Mouse (Mus musculus) E14TG2a.4 (cell line): ENCODE data around the gene Kcnab1.

Source experiments
- H3K27me3 ChIP-seq: 2 replicates; pipeline ENCODE4 v1.6.1; 2014; ENCODE audit warnings: low read length, control low read depth; ENCODE audit not compliant: insufficient read depth
- H3K36me3 ChIP-seq: 2 replicates; pipeline ENCODE4 v1.6.1; 2014; ENCODE audit warnings: low read length, control low read depth; ENCODE audit not compliant: insufficient read depth
- H3K4me1 ChIP-seq: replicated peaks from 2 replicates; pipeline ENCODE4 v1.6.1; 2014; ENCODE audit warnings: low read depth, low read length, control low read depth
- H3K4me3 ChIP-seq: replicated peaks from 2 replicates; pipeline ENCODE4 v1.5.1; 2014; ENCODE audit warnings: mild to moderate bottlenecking, low read length
- H3K9me3 ChIP-seq: 2 replicates; pipeline ENCODE4 v1.6.1; 2014; ENCODE audit warnings: low read length, control low read depth
- CTCF ChIP-seq: conservative IDR thresholded peaks from 2 replicates; pipeline ENCODE4 v1.5.1; 2014; ENCODE audit warnings: low read length
- NANOG ChIP-seq: IDR thresholded peaks from 2 replicates; pipeline ENCODE4 v1.6.1; 2014; ENCODE audit warnings: borderline replicate concordance, low read length, mixed read lengths
- POU5F1 ChIP-seq: IDR thresholded peaks from 2 replicates; pipeline ENCODE4 v1.6.1; 2014; ENCODE audit warnings: low read length, borderline replicate concordance

The Kcnab1 gene

GRCm38 (mm10) chr3:65175819-65176218, 66.6 kb downstream of the Kcnab1 start:
- no peak for TF ChIP-seq NANOG
- no peak for TF ChIP-seq CTCF
- TF ChIP-seq POU5F1, result no peak
- Histone ChIP-seq H3K4me3 (no peak overlapping the region), H3K36me3 (no peaks in the 10 kb centered on the region), H3K27me3 (no peaks in the 10 kb centered on the region), H3K9me3 (no peaks in the 10 kb centered on the region), H3K4me1 (no peaks in the 10 kb centered on the region)

GRCm38 (mm10) chr3:65176846-65177245, 67.7 kb downstream of the Kcnab1 start:
- H3K4me3 ChIP-seq, result no peak overlapping the region
- no peaks in the 10 kb centered on the region for H3K27me3 ChIP-seq
- H3K36me3 ChIP-seq, result no peaks in the 10 kb centered on the region
- no peak for TF ChIP-seq NANOG
- no peak for TF ChIP-seq POU5F1
- no peak for TF ChIP-seq CTCF
- H3K4me1 ChIP-seq, result no peaks in the 10 kb centered on the region
- no peaks in the 10 kb centered on the region for H3K9me3 ChIP-seq

- TF ChIP-seq POU5F1 (no peak), NANOG (no peak), CTCF (no peak)
- Histone ChIP-seq H3K36me3 (no peaks in the 10 kb centered on the region), H3K27me3 (no peaks in the 10 kb centered on the region), H3K4me1 (no peaks in the 10 kb centered on the region), H3K4me3 (no peak overlapping the region), H3K9me3 (no peaks in the 10 kb centered on the region)
These were observed 78.9 kb downstream of the Kcnab1 start for GRCm38 (mm10) chr3:65187833-65188698.

GRCm38 (mm10) chr3:65200611-65201010, 91.4 kb downstream of the Kcnab1 start:
- H3K36me3 ChIP-seq, result no peaks in the 10 kb centered on the region
- TF ChIP-seq POU5F1, result no peak
- TF ChIP-seq NANOG, result no peak
- TF ChIP-seq CTCF, result no peak
- H3K27me3 ChIP-seq, result no peaks in the 10 kb centered on the region
- no peak overlapping the region for H3K4me3 ChIP-seq
- H3K4me1 ChIP-seq, result no peaks in the 10 kb centered on the region
- no peaks in the 10 kb centered on the region for H3K9me3 ChIP-seq

- H3K9me3 ChIP-seq, result no peaks in the 10 kb centered on the region
- TF ChIP-seq NANOG (no peak), CTCF (no peak), POU5F1 (no peak)
- no peaks in the 10 kb centered on the region for H3K4me1 ChIP-seq
- H3K4me3 ChIP-seq, result no peak overlapping the region
- H3K36me3 ChIP-seq, result no peaks in the 10 kb centered on the region
- no peaks in the 10 kb centered on the region for H3K27me3 ChIP-seq
These were observed 94.4 kb downstream of the Kcnab1 start for GRCm38 (mm10) chr3:65203361-65204117.

- TF ChIP-seq CTCF (no peak), NANOG (no peak), POU5F1 (no peak)
These were observed 95.3 kb downstream of the Kcnab1 start for GRCm38 (mm10) chr3:65204356-65205075.

GRCm38 (mm10) chr3:65205539-65206020, 96.4 kb downstream of the Kcnab1 start:
- H3K27me3 ChIP-seq, result no peaks in the 10 kb centered on the region
- H3K4me3 ChIP-seq, result no peak overlapping the region
- TF ChIP-seq NANOG (no peak), POU5F1 (no peak), CTCF (no peak)
- no peaks in the 10 kb centered on the region for H3K4me1 ChIP-seq
- H3K9me3 ChIP-seq, result no peaks in the 10 kb centered on the region
- H3K36me3 ChIP-seq, result no peaks in the 10 kb centered on the region

More at GRCm38 (mm10) chr3:65204356-65205075, 95.3 kb downstream of the Kcnab1 start:
- Histone ChIP-seq H3K4me1 (no peaks in the 10 kb centered on the region), H3K36me3 (no peaks in the 10 kb centered on the region), H3K9me3 (no peaks in the 10 kb centered on the region), H3K27me3 (no peaks in the 10 kb centered on the region), H3K4me3 (no peak overlapping the region)

GRCm38 (mm10) chr3:65213725-65214124, 104.5 kb downstream of the Kcnab1 start:
- TF ChIP-seq NANOG, result no peak
- TF ChIP-seq CTCF, result no peak
- no peak for TF ChIP-seq POU5F1
- Histone ChIP-seq H3K27me3 (no peaks in the 10 kb centered on the region), H3K9me3 (no peaks in the 10 kb centered on the region), H3K4me1 (no peaks in the 10 kb centered on the region), H3K36me3 (no peaks in the 10 kb centered on the region), H3K4me3 (no peak overlapping the region)
